Mouse (Mus musculus): ENCODE results near the gene Pla2g4a. TPM values are rescaled to one million over a fixed set of nuclear protein-coding genes. Genes with fewer than 3 reads are reported as not detected.

The Pla2g4a gene
- total and polyA plus RNA-seq, 2 experiments from 2014 or later: 0.93 to 1.3 TPM

GRCm38 (mm10) chr1:149832514-149832913, 128.6 kb downstream of the Pla2g4a start:
- Histone ChIP-seq H3K36me3 (ENCODE audit: insufficient read depth, low read length) (no peaks in the 10 kb centered on the region), H3K4me3 (ENCODE audit: low read depth, low read length) (no peak overlapping the region), H3K27me3 (ENCODE audit: insufficient read depth, low read length) (no peaks in the 10 kb centered on the region), H3K9ac (replicated peaks; ENCODE audit: low read length, poor library complexity, severe bottlenecking) (no peak overlapping the region), H3K27ac (ENCODE audit: low read depth, low read length) (no peak overlapping the region), H3K9me3 (ENCODE audit: low read length) (no peaks in the 10 kb centered on the region), H3K4me1 (ENCODE audit: insufficient read depth, low read length) (no peaks in the 10 kb centered on the region), H3K4me2 (ENCODE audit: low read depth, low read length, poor library complexity, severe bottlenecking) (no peak overlapping the region)
- WGBS: 77% methylated on average over 1 of the region's 1 CpGs
- DNase-seq (ENCODE audit: low spot score) (no peak), ATAC-seq (ENCODE audit: low FRiP score) (no peak)
- TF ChIP-seq CTCF (IDR thresholded peaks at IDR 0.05): no peak

- DNase-seq (ENCODE audit: low spot score) (no peak), ATAC-seq (ENCODE audit: low FRiP score) (no peak)
- no peaks in the 10 kb centered on the region for H3K36me3 ChIP-seq (ENCODE audit: insufficient read depth, low read length)
- no peaks in the 10 kb centered on the region for H3K9me3 ChIP-seq (ENCODE audit: low read length)
- no peak overlapping the region for H3K27ac ChIP-seq (ENCODE audit: low read depth, low read length)
- H3K9ac ChIP-seq (replicated peaks; ENCODE audit: low read length, poor library complexity, severe bottlenecking): no peak overlapping the region
- no peak overlapping the region for H3K4me3 ChIP-seq (ENCODE audit: low read depth, low read length)
- no peak overlapping the region for H3K4me2 ChIP-seq (ENCODE audit: low read depth, low read length, poor library complexity, severe bottlenecking)
- no peaks in the 10 kb centered on the region for H3K27me3 ChIP-seq (ENCODE audit: insufficient read depth, low read length)
- TF ChIP-seq CTCF (IDR thresholded peaks at IDR 0.05): no peak
- WGBS: 92% methylated on average over 1 of the region's 1 CpGs
- H3K4me1 ChIP-seq (ENCODE audit: insufficient read depth, low read length): no peaks in the 10 kb centered on the region
Observed at GRCm38 (mm10) chr1:149831100-149831499, 130.0 kb downstream of the Pla2g4a start.

- Histone ChIP-seq H3K27ac (ENCODE audit: low read depth, low read length) (no peak overlapping the region), H3K9ac (replicated peaks; ENCODE audit: low read length, poor library complexity, severe bottlenecking) (no peak overlapping the region), H3K27me3 (ENCODE audit: insufficient read depth, low read length) (no peaks in the 10 kb centered on the region), H3K4me2 (ENCODE audit: low read depth, low read length, poor library complexity, severe bottlenecking) (no peak overlapping the region), H3K4me3 (ENCODE audit: low read depth, low read length) (no peak overlapping the region), H3K9me3 (ENCODE audit: low read length) (no peaks in the 10 kb centered on the region), H3K4me1 (ENCODE audit: insufficient read depth, low read length) (no peaks in the 10 kb centered on the region), H3K36me3 (ENCODE audit: insufficient read depth, low read length) (no peaks in the 10 kb centered on the region)
- no peak for TF ChIP-seq CTCF (IDR thresholded peaks at IDR 0.05)
- ATAC-seq (ENCODE audit: low FRiP score) (no peak), DNase-seq (ENCODE audit: low spot score) (no peak)
- 90% methylated on average over 4 of the region's 4 CpGs for WGBS
Observed at GRCm38 (mm10) chr1:149813616-149814345, 147.3 kb downstream of the Pla2g4a start.

- H3K36me3 ChIP-seq (ENCODE audit: insufficient read depth, low read length): no peaks in the 10 kb centered on the region
- no peak overlapping the region for H3K4me3 ChIP-seq (ENCODE audit: low read depth, low read length)
- WGBS: 60% methylated on average over 1 of the region's 1 CpGs
- no peaks in the 10 kb centered on the region for H3K9me3 ChIP-seq (ENCODE audit: low read length)
- H3K27me3 ChIP-seq (ENCODE audit: insufficient read depth, low read length): no peaks in the 10 kb centered on the region
- H3K27ac ChIP-seq (ENCODE audit: low read depth, low read length): no peak overlapping the region
- peak; percentile 38 for DNase-seq (ENCODE audit: low spot score)
- TF ChIP-seq CTCF (IDR thresholded peaks at IDR 0.05): peak; percentile 78
- no peaks in the 10 kb centered on the region for H3K4me1 ChIP-seq (ENCODE audit: insufficient read depth, low read length)
- ATAC-seq (ENCODE audit: low FRiP score): no peak
- no peak overlapping the region for H3K9ac ChIP-seq (replicated peaks; ENCODE audit: low read length, poor library complexity, severe bottlenecking)
- H3K4me2 ChIP-seq (ENCODE audit: low read depth, low read length, poor library complexity, severe bottlenecking): no peak overlapping the region
Observed at GRCm38 (mm10) chr1:149809527-149809926, 151.6 kb downstream of the Pla2g4a start.

Other genes with a start within 250 kb of the Pla2g4a start
- 0.47 and 0.49 TPM in 2 replicates for gene Ptgs2, start 138.7 kb upstream of the Pla2g4a start, total RNA-seq (2014; rRNA removed)
- 0.05 and 0.20 TPM in 2 replicates for gene Ptgs2, start 138.7 kb upstream of the Pla2g4a start, polyA plus RNA-seq (2015; fragmentation: Nextera tagmentation; extraction: Ambion mirVana)

All from midbrain, postnatal 0 days (tissue).